Mouse (Mus musculus) brain, embryonic 14.5 days (tissue): Measurements from ENCODE around the gene Gnaq. TPM values are rescaled to one million over a fixed set of nuclear protein-coding genes. Genes with fewer than 3 reads are reported as not detected.

Experiments
- DNase-seq: peaks from one replicate; pipeline ENCODE4 v3.0.0-alpha.2; 2011; ENCODE audit warnings: low read depth
- CTCF ChIP-seq: fragments of 200-500 bp; IDR thresholded peaks from 2 replicates; pipeline ENCODE4 v1.5.1; 2012; ENCODE audit warnings: inconsistent platforms, mild to moderate bottlenecking, moderate library complexity, borderline replicate concordance; ENCODE audit not compliant: insufficient read depth, insufficient read length; ENCODE audit errors: extremely low read depth
- POLR2A ChIP-seq: fragments of 200-500 bp; IDR thresholded peaks from 2 replicates; pipeline ENCODE4 v1.6.1; 2012; ENCODE audit warnings: mild to moderate bottlenecking, inconsistent platforms, borderline replicate concordance; ENCODE audit not compliant: poor library complexity, insufficient read depth, insufficient read length, severe bottlenecking; ENCODE audit errors: extremely low read depth
- polyA plus RNA-seq: library from polyadenylated mRNA; depleted of rRNA; stranded (reverse); fragments of >200 nt; gene quantifications from 2 replicates; pipeline ENCODE4 v1.2.3, GENCODE M21; 2012

Gnaq gene
- polyA plus RNA-seq, 1 experiment = 83.4 TPM

GRCm38 (mm10) chr19:16181852-16182475 lies 49.3 kb downstream of the Gnaq start:
- no peak for TF ChIP-seq CTCF
- no peak for TF ChIP-seq POLR2A

GRCm38 (mm10) chr19:16183592-16184365 lies 51.1 kb downstream of the Gnaq start:
- TF ChIP-seq POLR2A = no peak
- TF ChIP-seq CTCF = no peak
- DNase-seq = no peak

More at GRCm38 (mm10) chr19:16181852-16182475, 49.3 kb downstream of the Gnaq start:
- DNase-seq = no peak

GRCm38 (mm10) chr19:16186984-16187383 lies 54.4 kb downstream of the Gnaq start:
- TF ChIP-seq CTCF (no peak), POLR2A (no peak)
- DNase-seq = no peak

- TF ChIP-seq POLR2A = no peak
Observed at GRCm38 (mm10) chr19:16187952-16188351, 55.3 kb downstream of the Gnaq start.

GRCm38 (mm10) chr19:16189066-16189765 lies 56.6 kb downstream of the Gnaq start:
- no peak for DNase-seq
- TF ChIP-seq CTCF (no peak), POLR2A (no peak)

More at GRCm38 (mm10) chr19:16187952-16188351, 55.3 kb downstream of the Gnaq start:
- DNase-seq = no peak

GRCm38 (mm10) chr19:16198162-16198561 lies 65.5 kb downstream of the Gnaq start:
- TF ChIP-seq CTCF (peak; percentile 9; the same call in 1 of the 2 replicates), POLR2A (no peak)
- peak; percentile 27 for DNase-seq

- no peak for DNase-seq
- TF ChIP-seq CTCF (no peak), POLR2A (no peak)
Observed at GRCm38 (mm10) chr19:16201356-16201755, 68.7 kb downstream of the Gnaq start.

- TF ChIP-seq CTCF (no peak), POLR2A (no peak)
- no peak for DNase-seq
Observed at GRCm38 (mm10) chr19:16204776-16205680, 72.4 kb downstream of the Gnaq start.

GRCm38 (mm10) chr19:16209616-16210015 lies 77.0 kb downstream of the Gnaq start:
- no peak for DNase-seq
- TF ChIP-seq CTCF (no peak), POLR2A (no peak)

GRCm38 (mm10) chr19:16214946-16215345 lies 82.3 kb downstream of the Gnaq start:
- TF ChIP-seq CTCF = no peak
- TF ChIP-seq POLR2A = no peak
- DNase-seq = no peak

- peak; percentile 72 for DNase-seq
- no peak for TF ChIP-seq POLR2A
- no peak for TF ChIP-seq CTCF
Observed at GRCm38 (mm10) chr19:16215430-16216016, 82.9 kb downstream of the Gnaq start.
